Mouse (Mus musculus): Measurements from ENCODE around the gene Plxna2. TPM values are rescaled to one million over a fixed set of nuclear protein-coding genes. Genes with fewer than 3 reads are reported as not detected.

Plxna2 gene
- total and polyA plus RNA-seq, 3 experiments = under 0.01 to 0.03 TPM; not detected in 1

GRCm38 (mm10) chr1:194693063-194693462, 75.0 kb downstream of the Plxna2 start:
- Histone ChIP-seq H3K4me1 (ENCODE audit: control insufficient read depth in 1 of 2, insufficient read depth in 2 of 2, low read length in 2 of 2) (no peaks in the 10 kb centered on the region), H3K27ac (ENCODE audit: control insufficient read depth, low read depth, low read length) (no peak overlapping the region), H3K79me2 (ENCODE audit: control insufficient read depth, insufficient read depth, low read length, poor library complexity) (no peaks in the 10 kb centered on the region), H3K36me3 (ENCODE audit: control insufficient read depth in 1 of 2, insufficient read depth in 2 of 2, low read length in 2 of 2) (no peaks in the 10 kb centered on the region), H3K9me3 (replicated peaks; ENCODE audit: insufficient read depth, low read length) (no peaks in the 10 kb centered on the region), H3K4me3 (ENCODE audit: control insufficient read depth in 1 of 2, insufficient read depth in 1 of 2, low read depth in 2 of 2, low read length in 2 of 2) (no peak overlapping the region), H3K9ac (ENCODE audit: control insufficient read depth, low read depth, low read length, poor library complexity, severe bottlenecking) (no peak overlapping the region), H3K27me3 (ENCODE audit: control insufficient read depth in 1 of 2, insufficient read depth in 2 of 2, low read length in 2 of 2) (no peaks in the 10 kb centered on the region)
- DNase-seq (ENCODE audit: low read depth, low spot score) = no peak
- TF ChIP-seq TBP (IDR thresholded peaks at IDR 0.05; ENCODE audit: low read depth, low read length) = no peak
- TF ChIP-seq BHLHE40 (IDR thresholded peaks at IDR 0.05; ENCODE audit: borderline replicate concordance, low read depth, low read length) = no peak
- TF ChIP-seq SIN3A (IDR thresholded peaks at IDR 0.05; ENCODE audit: low read length) = no peak
- TF ChIP-seq KAT2A (conservative IDR thresholded peaks at IDR 0.05; ENCODE audit: low read depth, low read length) = no peak
- no peak for TF ChIP-seq GABPA (IDR thresholded peaks at IDR 0.05; ENCODE audit: low read depth, low read length)
- no peak for TF ChIP-seq EP300 (IDR thresholded peaks at IDR 0.05; ENCODE audit: low read depth in 1 of 2, low read length in 2 of 2)
- TF ChIP-seq MAZ (IDR thresholded peaks at IDR 0.05; ENCODE audit: low read depth, low read length) = no peak
- no peak for TF ChIP-seq CHD2 (IDR thresholded peaks at IDR 0.05; ENCODE audit: low read length)
- no peak for TF ChIP-seq MAX (IDR thresholded peaks at IDR 0.05; ENCODE audit: low read length)
- TF ChIP-seq UBTF (IDR thresholded peaks at IDR 0.05; ENCODE audit: borderline replicate concordance, insufficient read depth, low read depth, low read length) = no peak
- no peak for TF ChIP-seq USF1 (IDR thresholded peaks at IDR 0.05; ENCODE audit: low read depth, low read length)
- no peak for TF ChIP-seq MYB (IDR thresholded peaks at IDR 0.05; ENCODE audit: low read depth, low read length)
- no peak for TF ChIP-seq ELF1 (IDR thresholded peaks at IDR 0.05; ENCODE audit: low read depth, low read length)
- TF ChIP-seq ZKSCAN1 (IDR thresholded peaks at IDR 0.05; ENCODE audit: low read depth, low read length) = no peak
- no peak for TF ChIP-seq E2F4 (IDR thresholded peaks at IDR 0.05; ENCODE audit: borderline replicate concordance, low read depth, low read length)
- TF ChIP-seq ETS1 (IDR thresholded peaks at IDR 0.05; ENCODE audit: low read depth, low read length) = no peak
- no peak for TF ChIP-seq MYC (IDR thresholded peaks at IDR 0.05; ENCODE audit: low read depth, low read length)
- no peak for TF ChIP-seq ZC3H11A (IDR thresholded peaks at IDR 0.05; ENCODE audit: low read depth, low read length)

- no peaks in the 10 kb centered on the region for H3K36me3 ChIP-seq (ENCODE audit: control insufficient read depth in 1 of 2, insufficient read depth in 2 of 2, low read length in 2 of 2)
- TF ChIP-seq MAX (IDR thresholded peaks at IDR 0.05; ENCODE audit: low read length) (no peak), TCF12 (IDR thresholded peaks at IDR 0.05; ENCODE audit: low read depth, low read length) (no peak), ZKSCAN1 (IDR thresholded peaks at IDR 0.05; ENCODE audit: low read depth, low read length) (no peak), MAFK (IDR thresholded peaks at IDR 0.05; ENCODE audit: borderline replicate concordance, low read depth, low read length) (no peak), UBTF (IDR thresholded peaks at IDR 0.05; ENCODE audit: borderline replicate concordance, insufficient read depth, low read depth, low read length) (no peak), GATA1 (IDR thresholded peaks at IDR 0.05; ENCODE audit: low read depth, low read length) (no peak), TAL1 (IDR thresholded peaks at IDR 0.05; ENCODE audit: low read length) (no peak), SMC3 (IDR thresholded peaks at IDR 0.05; ENCODE audit: low read depth, low read length) (no peak), USF1 (IDR thresholded peaks at IDR 0.05; ENCODE audit: low read depth, low read length) (no peak), E2F4 (IDR thresholded peaks at IDR 0.05; ENCODE audit: borderline replicate concordance, low read depth, low read length) (no peak)
- H3K9me3 ChIP-seq (replicated peaks; ENCODE audit: insufficient read depth, low read length) = no peaks in the 10 kb centered on the region
- H3K4me3 ChIP-seq (ENCODE audit: control insufficient read depth in 1 of 2, insufficient read depth in 1 of 2, low read depth in 2 of 2, low read length in 2 of 2) = no peak overlapping the region
- no peaks in the 10 kb centered on the region for H3K27me3 ChIP-seq (ENCODE audit: control insufficient read depth in 1 of 2, insufficient read depth in 2 of 2, low read length in 2 of 2)
- no peaks in the 10 kb centered on the region for H3K79me2 ChIP-seq (ENCODE audit: control insufficient read depth, insufficient read depth, low read length, poor library complexity)
- no peak for DNase-seq (ENCODE audit: low read depth, low spot score)
- H3K9ac ChIP-seq (ENCODE audit: control insufficient read depth, low read depth, low read length, poor library complexity, severe bottlenecking) = no peak overlapping the region
- no peak overlapping the region for H3K27ac ChIP-seq (ENCODE audit: control insufficient read depth, low read depth, low read length)
- H3K4me1 ChIP-seq (ENCODE audit: control insufficient read depth in 1 of 2, insufficient read depth in 2 of 2, low read length in 2 of 2) = no peaks in the 10 kb centered on the region
Observed at GRCm38 (mm10) chr1:194693488-194693887, 75.5 kb downstream of the Plxna2 start.

All from MEL (cell line).